Mouse (Mus musculus) thymus, postnatal 36 days (tissue): ENCODE data around the gene Frs2.

Experiments
- DNase-seq, 2 experiments: peaks; one replicate each; pipeline ENCODE4 v3.0.0; 2022; ENCODE audit warnings: mixed read lengths in 2 of 2

The Frs2 gene

GRCm38 (mm10) chr10:117148361-117149003, at the start of gene Frs2:
TSS of gene Frs2 (minus strand) at chr10:117148534.
- peak; percentile 96 to 98 for DNase-seq

GRCm38 (mm10) chr10:117196696-117197095, 48.4 kb upstream of the Frs2 start:
- no peak for DNase-seq

GRCm38 (mm10) chr10:117195748-117196147, 47.4 kb upstream of the Frs2 start:
- DNase-seq, result no peak

- no peak for DNase-seq
These were observed 46.7 kb upstream of the Frs2 start for GRCm38 (mm10) chr10:117195005-117195404.

GRCm38 (mm10) chr10:117193364-117193763, 45.0 kb upstream of the Frs2 start:
- no peak for DNase-seq

- no peak for DNase-seq
These were observed 37.2 kb upstream of the Frs2 start for GRCm38 (mm10) chr10:117185399-117186089.

GRCm38 (mm10) chr10:117181098-117181497, 32.8 kb upstream of the Frs2 start:
- DNase-seq, result no peak

GRCm38 (mm10) chr10:117174645-117175044, 26.3 kb upstream of the Frs2 start:
- no peak for DNase-seq

- no peak for DNase-seq
These were observed 25.5 kb upstream of the Frs2 start for GRCm38 (mm10) chr10:117173566-117174438.

- DNase-seq, result no peak
These were observed 24.8 kb upstream of the Frs2 start for GRCm38 (mm10) chr10:117173111-117173510.

- no peak for DNase-seq
These were observed 23.7 kb upstream of the Frs2 start for GRCm38 (mm10) chr10:117172069-117172468.

- no peak for DNase-seq
These were observed 18.6 kb upstream of the Frs2 start for GRCm38 (mm10) chr10:117166785-117167425.

- DNase-seq, result no peak
These were observed 14.3 kb upstream of the Frs2 start for GRCm38 (mm10) chr10:117162662-117163061.

GRCm38 (mm10) chr10:117160099-117160498, 11.8 kb upstream of the Frs2 start:
- no peak for DNase-seq

- no peak for DNase-seq
These were observed 3.9 kb upstream of the Frs2 start for GRCm38 (mm10) chr10:117152247-117152646.

- no peak for DNase-seq
These were observed 3.3 kb upstream of the Frs2 start for GRCm38 (mm10) chr10:117151676-117152075.

- DNase-seq, result no peak
These were observed 2.9 kb upstream of the Frs2 start for GRCm38 (mm10) chr10:117151241-117151640.

GRCm38 (mm10) chr10:117150764-117151163, 2.4 kb upstream of the Frs2 start:
- no peak for DNase-seq

GRCm38 (mm10) chr10:117149942-117150617, 1.7 kb upstream of the Frs2 start:
- DNase-seq, result peak; percentile 41 to 52

GRCm38 (mm10) chr10:117149241-117149640, 907 bp upstream of the Frs2 start:
- DNase-seq, result no peak

- DNase-seq, result no peak
These were observed 622 bp downstream of the Frs2 start for GRCm38 (mm10) chr10:117147463-117148360.
